Mouse (Mus musculus) liver (tissue): ENCODE results near the gene Slc44a2.
A peak's percentile ranks its signal among the peaks of the same experiment; 100 is the strongest.
"Not testable (repeated sequence)": the region's sequence is repeated elsewhere in the genome, so short reads cannot be mapped to it uniquely, and the experiment has no call there.

ENCODE experiments used
- DNase-seq: peaks from one replicate; pipeline ENCODE4 v3.0.0-alpha.2; 2020; ENCODE audit warnings: mixed read lengths

The Slc44a2 gene

GRCm38 (mm10) chr9:21309150-21309741 is 11.3 kb upstream of the Slc44a2 start:
- no peak for DNase-seq

- no peak for DNase-seq
These were observed 8.8 kb upstream of the Slc44a2 start for GRCm38 (mm10) chr9:21311695-21312094.

GRCm38 (mm10) chr9:21312134-21312533 is 8.4 kb upstream of the Slc44a2 start, which contains the start of gene Ap1m2:
TSS of gene Ap1m2 (minus strand) at chr9:21312337.
- DNase-seq, result no peak

- peak; percentile 93 for DNase-seq
These were observed 7.1 kb upstream of the Slc44a2 start for GRCm38 (mm10) chr9:21313394-21313793.

- DNase-seq, result peak; percentile 76
These were observed 5.9 kb upstream of the Slc44a2 start for GRCm38 (mm10) chr9:21314367-21315140.

GRCm38 (mm10) chr9:21315421-21315820 is 5.1 kb upstream of the Slc44a2 start:
- DNase-seq, result no peak

- DNase-seq, result no peak
These were observed 3.8 kb upstream of the Slc44a2 start for GRCm38 (mm10) chr9:21316696-21317095.

GRCm38 (mm10) chr9:21318792-21319191 is 1.7 kb upstream of the Slc44a2 start:
- no peak for DNase-seq

GRCm38 (mm10) chr9:21319503-21319902 is 995 bp upstream of the Slc44a2 start:
- DNase-seq, result no peak

GRCm38 (mm10) chr9:21320280-21320618 is 249 bp upstream of the Slc44a2 start:
- DNase-seq, result no peak

GRCm38 (mm10) chr9:21321513-21321835 is 976 bp downstream of the Slc44a2 start:
- DNase-seq, result peak; percentile 78

GRCm38 (mm10) chr9:21322211-21322916 is 1.9 kb downstream of the Slc44a2 start:
- DNase-seq, result no peak

- DNase-seq, result not testable (repeated sequence)
These were observed 2.4 kb downstream of the Slc44a2 start for GRCm38 (mm10) chr9:21322917-21323297.

GRCm38 (mm10) chr9:21324269-21324668 is 3.8 kb downstream of the Slc44a2 start:
- DNase-seq, result no peak

GRCm38 (mm10) chr9:21327569-21327968 is 7.1 kb downstream of the Slc44a2 start:
- no peak for DNase-seq

- no peak for DNase-seq
These were observed 7.5 kb downstream of the Slc44a2 start for GRCm38 (mm10) chr9:21328041-21328440.

- no peak for DNase-seq
These were observed 8.5 kb downstream of the Slc44a2 start for GRCm38 (mm10) chr9:21329041-21329440.

- no peak for DNase-seq
These were observed 9.3 kb downstream of the Slc44a2 start for GRCm38 (mm10) chr9:21329699-21330289.

GRCm38 (mm10) chr9:21331365-21332140 is 11.1 kb downstream of the Slc44a2 start:
- no peak for DNase-seq

GRCm38 (mm10) chr9:21332161-21333061 is 11.9 kb downstream of the Slc44a2 start:
- DNase-seq, result no peak

- DNase-seq, result no peak
These were observed 13.0 kb downstream of the Slc44a2 start for GRCm38 (mm10) chr9:21333523-21333922.

- no peak for DNase-seq
These were observed 14.2 kb downstream of the Slc44a2 start for GRCm38 (mm10) chr9:21334747-21335146.
